Mouse (Mus musculus): ENCODE measurements around the gene Alx1. TPM values are rescaled to one million over a fixed set of nuclear protein-coding genes. Genes with fewer than 3 reads are reported as not detected.

Alx1 gene
- total RNA-seq (2012; rRNA removed) (not detected in 2 replicates), total RNA-seq (2014; rRNA removed) (not detected in 2 replicates), polyA plus RNA-seq (2012; ENCODE audit: insufficient read length, low read depth) (not detected in 2 replicates)

- TF ChIP-seq MAX (IDR thresholded peaks at IDR 0.05; ENCODE audit: low read length) (no peak), MAFK (IDR thresholded peaks at IDR 0.05; ENCODE audit: insufficient replicate concordance, low read length) (no peak), ELF1 (IDR thresholded peaks at IDR 0.05; ENCODE audit: low read depth, low read length) (no peak), UBTF (IDR thresholded peaks at IDR 0.05; ENCODE audit: low read depth, low read length) (no peak), SMC3 (IDR thresholded peaks at IDR 0.05; ENCODE audit: low read depth, low read length) (no peak), CHD1 (IDR thresholded peaks at IDR 0.05; ENCODE audit: low read depth, low read length) (no peak), TBP (conservative IDR thresholded peaks at IDR 0.05; ENCODE audit: low read depth, low read length) (no peak), HCFC1 (IDR thresholded peaks at IDR 0.05; ENCODE audit: low read depth, low read length) (no peak), JUN (IDR thresholded peaks at IDR 0.05; ENCODE audit: insufficient read depth, low read depth, low read length) (no peak), USF1 (IDR thresholded peaks at IDR 0.05; ENCODE audit: low read depth, low read length) (no peak), RAD21 (IDR thresholded peaks at IDR 0.05; ENCODE audit: low read depth, low read length) (no peak), BHLHE40 (IDR thresholded peaks at IDR 0.05; ENCODE audit: low read depth, low read length) (no peak), MYC (IDR thresholded peaks at IDR 0.05; ENCODE audit: low read depth, low read length) (no peak), SIN3A (IDR thresholded peaks at IDR 0.05; ENCODE audit: low read length) (no peak), KAT2A (IDR thresholded peaks at IDR 0.05; ENCODE audit: insufficient replicate concordance, low read length) (no peak), ZC3H11A (IDR thresholded peaks at IDR 0.05; ENCODE audit: low read depth, low read length) (no peak), EP300 (IDR thresholded peaks at IDR 0.05; ENCODE audit: low read length) (no peak), MAZ (IDR thresholded peaks at IDR 0.05; ENCODE audit: low read depth, low read length) (no peak), NELFE (IDR thresholded peaks at IDR 0.05; ENCODE audit: low read depth, low read length) (no peak)
- no peak for DNase-seq (ENCODE audit: extremely low read depth)
These were observed at the start of gene Alx1 for GRCm38 (mm10) chr10:103029730-103030490. TSS of gene Alx1 (minus strand) at chr10:103030215.

GRCm38 (mm10) chr10:103049593-103049992 lies 19.6 kb upstream of the Alx1 start:
- Histone ChIP-seq H3K4me2 (ENCODE audit: insufficient read depth, low read depth, poor library complexity, severe bottlenecking) (no peak overlapping the region), H3K4me1 (ENCODE audit: control insufficient read depth in 1 of 2, insufficient read depth in 2 of 2) (no peaks in the 10 kb centered on the region), H3K9ac (ENCODE audit: insufficient read depth, low read depth) (no peak overlapping the region), H3K36me3 (replicated peaks in 1 of 2; ENCODE audit: control insufficient read depth in 1 of 2, insufficient read depth in 1 of 2, low read length in 1 of 2) (no peaks in the 10 kb centered on the region), H3K4me3 (replicated peaks in 1 of 3; ENCODE audit: low read depth in 2 of 3, low read length in 2 of 3, poor library complexity in 1 of 3) (no peak overlapping the region), H3K79me2 (replicated peaks; ENCODE audit: control insufficient read depth, extremely low read depth, insufficient read depth, poor library complexity, severe bottlenecking) (no peaks in the 10 kb centered on the region), H3K9me3 (replicated peaks; ENCODE audit: low read length) (peaks cover 9% of the 10 kb centered on the region), H3K27ac (ENCODE audit: insufficient read depth, low read depth) (no peak overlapping the region), H3K27me3 (replicated peaks) (no peaks in the 10 kb centered on the region)
- no peak for DNase-seq (ENCODE audit: extremely low read depth)
- dilution Hi-C loops (cut with MboI; ENCODE audit: extremely low pct_ligation_motif_present, extremely low pct_unique_long_range_greater_than_20kb, low sequenced_read_pairs) (no loop called here), in situ Hi-C loops (cut with MboI; ENCODE audit: low pct_ligation_motif_present, low pct_unique_long_range_greater_than_20kb, low sequenced_read_pairs) (no loop called here)
- no peak for TF ChIP-seq ELF1 (IDR thresholded peaks at IDR 0.05; ENCODE audit: low read depth, low read length)

More at GRCm38 (mm10) chr10:103029730-103030490, at the start of gene Alx1:
- H3K9ac ChIP-seq (ENCODE audit: insufficient read depth, low read depth) = no peak within 1 kb of the TSS
- no peaks in the 10 kb centered on the region for H3K27me3 ChIP-seq (replicated peaks)
- H3K79me2 ChIP-seq (replicated peaks; ENCODE audit: control insufficient read depth, extremely low read depth, insufficient read depth, poor library complexity, severe bottlenecking) = no peaks in the 10 kb centered on the region
- dilution Hi-C loops (cut with MboI; ENCODE audit: extremely low pct_ligation_motif_present, extremely low pct_unique_long_range_greater_than_20kb, low sequenced_read_pairs) = no loop called here
- H3K4me3 ChIP-seq (replicated peaks in 1 of 3; ENCODE audit: low read depth in 2 of 3, low read length in 2 of 3, poor library complexity in 1 of 3) = no peak within 1 kb of the TSS
- H3K4me2 ChIP-seq (ENCODE audit: insufficient read depth, low read depth, poor library complexity, severe bottlenecking) = no peak within 1 kb of the TSS
- no peak within 1 kb of the TSS for H3K27ac ChIP-seq (ENCODE audit: insufficient read depth, low read depth)
- peaks cover 51% of the 10 kb centered on the region for H3K9me3 ChIP-seq (replicated peaks; ENCODE audit: low read length)
- no peaks in the 10 kb centered on the region for H3K4me1 ChIP-seq (ENCODE audit: control insufficient read depth in 1 of 2, insufficient read depth in 2 of 2)
- in situ Hi-C loops (cut with MboI; ENCODE audit: low pct_ligation_motif_present, low pct_unique_long_range_greater_than_20kb, low sequenced_read_pairs) = no loop called here
- no peaks in the 10 kb centered on the region for H3K36me3 ChIP-seq (replicated peaks in 1 of 2; ENCODE audit: control insufficient read depth in 1 of 2, insufficient read depth in 1 of 2, low read length in 1 of 2)
